Mouse (Mus musculus) gonadal fat pad, adult 2 months (tissue): ENCODE measurements at regions not wholly inside any gene's neighbourhood (a gene's known extent, or its start where the extent isn't known, plus 50 kb on each side); places are given as distances from the start of the nearest gene placed in this dataset.

Experiments
- DNase-seq: peaks from one replicate; pipeline ENCODE4 v3.0.0-alpha.2; 2012; ENCODE audit warnings: low read depth

- DNase-seq, result no peak
Observed at GRCm38 (mm10) chr15:5510056-5510455, 266.1 kb upstream of the Ptger4 start.

DNA sequence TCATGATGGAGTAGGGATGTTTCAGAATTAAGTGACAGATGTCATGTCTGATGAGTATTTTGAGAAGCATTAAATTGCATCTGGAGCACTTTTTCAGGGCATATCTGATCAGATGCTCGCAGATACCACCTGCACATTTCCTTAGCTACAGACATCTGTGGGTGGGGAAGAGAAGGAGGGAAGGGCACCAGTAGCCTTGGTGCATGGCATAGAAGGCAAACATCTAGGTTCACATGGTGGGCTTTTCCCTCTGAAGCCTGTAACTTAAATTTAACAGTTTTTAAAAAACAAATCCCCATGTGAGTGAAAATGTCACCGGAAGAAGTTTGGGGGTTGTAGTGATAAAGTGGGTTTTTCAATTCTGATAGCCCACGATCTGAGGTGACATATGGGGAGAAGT, 267.1 kb upstream of the Ptger4 start:
- no peak for DNase-seq

DNA sequence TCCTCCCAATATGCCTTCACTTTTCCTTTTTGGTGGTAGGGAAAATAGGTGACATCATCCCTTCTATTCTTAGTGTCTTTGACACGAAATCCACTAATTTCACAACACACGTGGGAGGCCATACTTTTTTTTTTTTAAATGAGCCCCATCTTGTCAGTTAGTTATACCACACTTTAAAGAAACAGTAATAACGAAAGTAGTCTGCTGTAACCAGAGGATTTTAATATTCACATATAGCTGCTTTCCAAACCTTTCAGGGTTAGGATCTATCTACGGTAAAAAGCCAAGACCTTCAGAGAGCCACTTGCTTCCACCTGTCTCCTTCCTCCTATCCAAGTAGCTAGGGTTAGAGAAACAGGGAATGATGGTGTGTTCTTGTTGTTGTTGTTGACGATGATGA, 268.6 kb upstream of the Ptger4 start:
- DNase-seq, result no peak

DNA sequence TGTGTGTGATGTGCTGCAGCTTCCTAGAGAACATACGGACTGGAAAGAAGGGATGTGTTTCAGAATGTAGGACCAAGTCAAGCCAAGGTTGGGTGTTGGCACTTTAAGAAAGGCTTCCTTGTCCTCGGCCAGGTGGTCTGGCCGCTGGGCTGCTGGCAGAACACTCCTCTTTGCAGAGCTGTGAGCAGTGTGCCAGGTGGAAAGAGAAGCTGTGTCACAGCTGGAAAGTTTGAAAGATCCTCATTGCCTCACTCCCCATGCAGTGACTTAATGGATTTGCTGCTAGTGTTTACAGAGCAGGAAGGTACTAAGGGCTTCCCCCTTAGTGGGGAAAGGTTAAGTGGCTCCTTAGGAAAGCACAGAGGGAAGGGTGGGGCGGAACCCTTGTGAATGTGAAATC, 269.2 kb upstream of the Ptger4 start:
- DNase-seq, result peak; percentile 28

- DNase-seq, result no peak
Observed at GRCm38 (mm10) chr15:5514217-5514616, 270.2 kb upstream of the Ptger4 start.

- no peak for DNase-seq
Observed at GRCm38 (mm10) chr15:5517244-5517966, 273.4 kb upstream of the Ptger4 start.

GRCm38 (mm10) chr15:5519552-5519951, 275.6 kb upstream of the Ptger4 start:
- DNase-seq, result no peak

DNA sequence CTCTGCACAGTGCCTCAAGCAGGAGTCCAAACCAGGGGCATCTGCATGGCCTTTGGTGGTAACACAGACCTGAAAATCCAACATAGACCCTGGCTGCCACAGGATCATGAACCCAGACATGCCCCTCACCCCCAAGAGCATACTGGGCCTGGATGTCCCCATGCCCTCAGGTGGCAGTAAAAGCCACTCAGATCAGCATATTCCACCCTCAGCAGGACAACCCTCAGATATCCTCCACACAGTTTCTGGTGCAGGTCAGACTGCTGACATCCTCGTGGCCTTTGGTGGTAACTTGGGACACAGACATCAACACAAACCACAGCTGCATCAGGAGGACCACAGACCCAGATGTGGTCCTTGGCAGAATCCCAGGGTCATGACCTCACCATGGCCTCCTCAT, 276.0 kb upstream of the Ptger4 start:
- DNase-seq, result no peak

DNA sequence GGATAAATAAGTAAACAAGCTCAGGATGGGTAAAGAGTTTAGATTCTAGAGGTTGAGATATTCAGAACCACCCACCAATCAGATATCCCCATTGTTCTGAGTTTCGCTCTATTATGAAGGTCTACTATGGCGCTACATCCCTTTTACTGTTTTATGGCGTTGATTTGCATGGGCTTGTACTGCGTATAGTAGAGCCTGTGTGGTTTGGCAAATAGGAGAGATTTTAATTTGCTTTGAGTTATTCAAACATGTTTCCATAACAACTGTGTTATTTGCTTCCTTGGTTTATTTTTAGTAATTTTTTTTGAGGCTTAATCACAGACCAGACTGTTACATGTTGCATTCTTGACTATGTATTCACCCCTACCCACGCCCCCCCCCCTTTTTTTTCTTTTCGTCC, 284.6 kb upstream of the Ptger4 start:
- no peak for DNase-seq

DNA sequence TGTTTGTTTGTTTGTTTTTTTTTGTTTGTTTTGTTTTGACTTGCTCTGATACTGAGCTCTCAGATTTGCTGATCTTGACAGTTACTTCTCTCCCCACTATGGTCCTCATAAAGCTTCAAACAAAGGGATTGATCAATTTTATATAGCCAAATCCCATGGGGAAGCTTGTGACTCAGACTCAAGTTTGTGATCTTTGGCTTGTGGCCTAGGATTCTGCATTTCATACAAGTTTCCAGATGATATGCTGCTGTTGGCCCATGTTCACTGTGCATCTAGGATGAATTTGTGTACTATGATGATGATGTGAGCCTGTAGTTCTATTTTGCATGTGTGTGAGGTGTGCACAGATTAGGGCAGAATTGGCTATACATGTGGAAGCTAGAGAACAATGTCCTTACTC, 289.7 kb upstream of the Ptger4 start:
- no peak for DNase-seq

- DNase-seq, result no peak
Observed at GRCm38 (mm10) chr15:5537432-5537831, 293.4 kb upstream of the Ptger4 start.

DNA sequence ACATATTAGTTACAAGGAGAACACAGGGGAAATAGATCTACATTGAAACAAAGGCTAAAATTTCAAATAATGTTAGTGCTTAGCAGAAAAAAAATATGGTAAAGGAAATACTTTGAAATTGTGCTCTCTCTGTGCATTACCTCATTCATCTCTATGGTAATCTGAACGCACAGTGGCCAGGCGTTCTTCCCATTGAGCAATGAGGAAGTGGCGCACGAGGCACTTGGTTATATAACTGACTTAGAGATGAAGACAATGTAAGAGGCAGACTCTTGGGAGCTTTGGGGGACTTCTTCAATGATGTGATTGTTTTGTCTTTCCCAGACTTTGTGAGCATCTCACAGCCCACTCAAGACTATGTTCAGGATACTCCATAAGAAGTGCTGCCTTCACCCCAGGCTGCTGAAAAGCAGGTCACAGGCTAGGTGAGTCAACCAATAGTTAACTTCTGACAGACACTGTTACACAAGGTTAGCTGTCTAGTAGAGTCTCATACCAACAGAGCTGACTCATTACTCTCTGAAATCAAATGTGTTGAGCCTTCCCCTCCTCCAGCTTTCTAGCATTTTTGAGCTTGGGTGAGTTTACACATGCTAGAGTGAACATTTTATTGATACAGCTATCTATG, 295.4 kb upstream of the Ptger4 start:
- no peak for DNase-seq

DNA sequence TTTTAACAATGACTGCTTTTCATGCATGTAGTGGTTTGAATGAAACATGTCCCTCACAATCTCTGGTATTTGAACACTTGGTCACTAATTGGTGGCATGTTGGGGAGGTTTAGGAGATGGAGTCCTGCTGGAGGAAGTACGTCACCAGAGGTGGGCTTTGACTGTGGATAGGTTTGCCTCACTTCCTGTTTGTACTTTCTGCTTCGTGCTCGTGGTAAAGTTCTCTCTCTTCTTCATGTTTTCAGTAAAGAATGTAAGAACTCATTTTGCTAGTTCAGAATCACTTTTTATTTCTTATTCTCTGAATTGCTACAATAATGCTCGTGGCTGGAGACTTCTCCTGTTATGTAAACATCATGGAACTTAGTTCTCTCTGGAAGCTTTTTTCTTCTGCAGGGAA, 310.5 kb upstream of the Ptger4 start:
- DNase-seq, result no peak

DNA sequence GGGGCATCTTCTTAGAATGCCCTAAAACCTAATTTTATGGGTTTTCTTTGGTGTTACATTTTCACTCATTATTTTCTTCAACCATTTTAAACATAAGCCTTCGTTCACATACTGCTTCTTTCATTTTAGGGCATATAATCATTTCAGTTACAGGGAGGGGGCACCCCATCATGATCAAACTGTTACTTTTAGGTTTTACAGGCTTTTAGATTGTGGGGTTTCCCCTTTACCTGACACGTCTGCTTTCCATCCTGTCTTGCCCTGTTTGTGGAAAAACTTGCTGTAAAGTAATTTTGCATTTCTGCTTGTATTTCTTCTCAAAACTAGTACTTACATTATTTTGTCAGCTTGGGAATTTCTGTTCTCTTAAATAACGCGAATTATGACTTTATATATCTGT, 310.9 kb upstream of the Ptger4 start:
- no peak for DNase-seq

GRCm38 (mm10) chr15:5555381-5556066, 311.5 kb upstream of the Ptger4 start:
- peak; percentile 66 for DNase-seq

DNA sequence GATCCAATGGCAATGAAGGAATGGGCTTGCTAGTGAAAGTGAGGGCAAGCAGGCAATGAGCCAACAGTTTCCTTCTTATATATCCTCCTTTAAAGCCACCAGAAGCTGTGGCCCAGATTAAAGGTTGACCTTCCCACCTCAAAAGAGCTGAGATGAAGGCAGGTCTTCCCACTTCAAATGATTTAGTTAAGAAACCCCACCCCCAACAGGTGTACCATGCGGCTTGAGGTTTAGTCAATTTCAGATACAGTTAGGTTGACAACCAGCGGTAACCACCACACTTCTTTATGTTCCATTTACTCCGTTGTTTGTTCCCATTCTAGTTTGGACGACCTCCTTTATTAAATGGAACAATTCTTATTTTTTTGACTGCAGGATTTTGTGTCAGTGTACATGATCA, 317.8 kb upstream of the Ptger4 start:
- DNase-seq, result no peak

GRCm38 (mm10) chr15:5574366-5574765, 330.4 kb upstream of the Ptger4 start:
- no peak for DNase-seq

GRCm38 (mm10) chr15:5579559-5579958, 335.6 kb upstream of the Ptger4 start:
- DNase-seq, result no peak

- no peak for DNase-seq
Observed at GRCm38 (mm10) chr15:5580416-5580815, 336.4 kb upstream of the Ptger4 start.

DNA sequence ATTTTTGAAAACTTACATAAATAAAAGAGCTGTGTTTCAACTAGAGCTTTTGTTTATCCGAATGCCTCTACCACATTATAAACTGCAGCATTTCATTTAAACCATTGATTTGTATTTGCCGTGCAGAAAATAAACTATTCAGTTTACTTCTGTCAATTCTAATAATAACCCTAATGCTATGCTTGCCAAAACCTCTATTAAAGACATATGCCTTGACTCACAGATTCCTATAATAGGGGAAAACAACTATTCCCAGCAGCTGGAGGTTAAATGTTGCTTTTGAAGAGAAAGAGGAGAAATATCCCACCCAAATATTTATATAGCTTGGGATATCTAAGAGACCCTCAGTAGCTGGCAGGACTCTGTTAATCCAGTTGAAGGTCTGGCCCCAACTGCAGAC, 340.4 kb upstream of the Ptger4 start:
- no peak for DNase-seq

DNA sequence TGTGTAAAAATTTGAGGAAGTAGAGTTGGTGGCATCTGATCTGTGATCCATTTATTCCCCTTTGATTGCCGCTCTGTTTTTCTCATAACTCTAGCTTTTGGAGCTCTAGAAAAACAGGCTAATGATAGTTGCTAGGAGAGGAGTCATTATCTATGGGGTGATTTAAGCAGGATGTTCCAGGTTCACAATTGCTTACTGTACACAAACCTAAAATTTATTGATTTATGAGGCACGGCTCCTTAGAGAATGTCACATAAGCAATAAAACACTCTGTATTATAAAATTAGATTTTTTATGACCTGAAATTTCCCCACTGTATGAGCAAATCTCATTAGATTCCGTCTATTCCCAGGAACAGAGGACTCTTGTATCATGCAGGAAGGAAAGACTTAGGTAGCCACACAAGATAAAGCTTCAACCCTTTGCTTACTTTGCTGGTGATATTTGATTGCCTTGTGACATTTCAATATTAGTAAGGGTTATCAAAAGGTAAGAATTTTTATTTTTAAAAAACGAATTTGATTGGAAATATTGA, 360.8 kb upstream of the Ptger4 start:
- no peak for DNase-seq

- no peak for DNase-seq
Observed at GRCm38 (mm10) chr15:5607533-5607932, 363.5 kb upstream of the Ptger4 start.

DNA sequence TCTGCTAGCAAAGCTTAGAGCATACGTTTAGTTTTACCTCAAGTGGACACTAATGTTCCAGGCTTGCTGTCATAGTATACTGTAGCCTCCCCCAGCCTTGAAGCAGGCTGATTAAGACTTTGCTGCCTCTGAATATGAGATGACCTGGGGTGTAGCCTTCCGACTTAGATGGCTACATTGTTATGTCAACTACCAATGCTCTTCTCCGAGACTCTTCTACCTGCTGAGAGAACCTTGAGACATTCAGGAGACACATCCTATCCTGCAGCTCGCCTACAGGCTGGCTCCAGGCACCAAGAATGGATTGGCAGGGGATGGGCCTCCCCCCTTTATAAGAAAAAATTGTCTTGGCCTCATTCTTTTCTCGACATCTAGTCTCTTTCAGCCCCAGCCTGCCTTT, 379.0 kb upstream of the Ptger4 start:
- DNase-seq, result no peak
